Mouse (Mus musculus) limb, embryonic 13.5 days (tissue): ENCODE measurements around the gene Apeh. TPM values are rescaled to one million over a fixed set of nuclear protein-coding genes. Genes with fewer than 3 reads are reported as not detected.

ENCODE experiments used
- ATAC-seq: fragments of 200-750 bp; cut with Nextera tagmentation; 2 replicates; pipeline ENCODE4 v1.8.0; 2017; ENCODE audit warnings: low read depth, moderate number of reproducible peaks, moderate TSS enrichment; ENCODE audit not compliant: low FRiP score
- H3K27ac ChIP-seq: fragments of 300-500 bp; sonication (generic); 2 replicates; pipeline ENCODE4 v1.5.1; 2015; ENCODE audit warnings: inconsistent platforms, mild to moderate bottlenecking, moderate library complexity
- H3K27me3 ChIP-seq: fragments of 300-500 bp; sonication (generic); 2 replicates; pipeline ENCODE4 v1.6.1; 2015; ENCODE audit warnings: mild to moderate bottlenecking, inconsistent platforms
- H3K36me3 ChIP-seq: fragments of 300-500 bp; sonication (generic); 2 replicates; pipeline ENCODE4 v1.6.1; 2015; ENCODE audit warnings: inconsistent platforms, mild to moderate bottlenecking, moderate library complexity
- H3K4me1 ChIP-seq: fragments of 300-500 bp; sonication (generic); 2 replicates; pipeline ENCODE4 v1.6.1; 2015; ENCODE audit warnings: inconsistent platforms
- H3K4me2 ChIP-seq: fragments of 300-500 bp; sonication (generic); replicated peaks from 2 replicates; pipeline ENCODE4 v1.6.1; 2015; ENCODE audit warnings: inconsistent platforms, mild to moderate bottlenecking, moderate library complexity
- H3K4me3 ChIP-seq: fragments of 300-500 bp; sonication (generic); 2 replicates; pipeline ENCODE4 v1.5.1; 2015; ENCODE audit warnings: moderate library complexity, mild to moderate bottlenecking, inconsistent platforms
- H3K9ac ChIP-seq: fragments of 300-500 bp; sonication (generic); 2 replicates; pipeline ENCODE4 v1.6.1; 2015; ENCODE audit warnings: mild to moderate bottlenecking, inconsistent platforms
- H3K9me3 ChIP-seq: fragments of 300-500 bp; sonication (generic); 2 replicates; pipeline ENCODE4 v1.6.1; 2016; ENCODE audit warnings: inconsistent platforms
- WGBS: fragments of 180-500 bp; shearing (Covaris S2); methylation state at CpG from one replicate; pipeline ENCODE4 v1.1.7; 2015; 5-methylcytosine and 5-hydroxymethylcytosine counted together
- polyA plus RNA-seq: library from polyadenylated mRNA; unstranded; fragments of >200 nt; fragmentation: Nextera tagmentation; extraction: Ambion mirVana; gene quantifications from 2 replicates; pipeline ENCODE4 v1.2.1, GENCODE M21; 2015

Gene Apeh
- polyA plus RNA-seq, 1 experiment from 2014 or later: 42.5 TPM

- 6% methylated on average over 3 of the region's 3 CpGs for WGBS
- no peak for ATAC-seq
- peak overlapping the region; percentile 81; the same call in 1 of the 2 replicates for H3K27ac ChIP-seq
Observed at GRCm38 (mm10) chr9:108095518-108095917, 1.1 kb upstream of the Apeh start.

GRCm38 (mm10) chr9:108094998-108095411 lies 599 bp upstream of the Apeh start:
- peak overlapping the region; percentile 99 for H3K4me2 ChIP-seq
- peak overlapping the region; percentile 81; the same call in 1 of the 2 replicates for H3K27ac ChIP-seq
- H3K9me3 ChIP-seq: no peaks in the 10 kb centered on the region
- WGBS: under 1% methylated on average over 16 of the region's 16 CpGs
- peak overlapping the region; percentile 69 for H3K4me3 ChIP-seq
- peaks cover 29% of the 10 kb centered on the region for H3K36me3 ChIP-seq
- H3K9ac ChIP-seq: peak overlapping the region; percentile 83
- peaks cover 29% of the 10 kb centered on the region for H3K4me1 ChIP-seq
- no peaks in the 10 kb centered on the region for H3K27me3 ChIP-seq
- peak; percentile 13 for ATAC-seq

More at GRCm38 (mm10) chr9:108095518-108095917, 1.1 kb upstream of the Apeh start:
- peaks cover 29% of the 10 kb centered on the region for H3K4me1 ChIP-seq
- H3K9me3 ChIP-seq: no peaks in the 10 kb centered on the region
- H3K4me3 ChIP-seq: peak overlapping the region; percentile 69
- peak overlapping the region; percentile 99 for H3K4me2 ChIP-seq
- H3K27me3 ChIP-seq: no peaks in the 10 kb centered on the region
- H3K36me3 ChIP-seq: peaks cover 23% of the 10 kb centered on the region
- peak overlapping the region; percentile 83 for H3K9ac ChIP-seq

- WGBS: 72% methylated on average over 10 of the region's 10 CpGs
Observed at GRCm38 (mm10) chr9:108093586-108093985, 820 bp downstream of the Apeh start.

DNA sequence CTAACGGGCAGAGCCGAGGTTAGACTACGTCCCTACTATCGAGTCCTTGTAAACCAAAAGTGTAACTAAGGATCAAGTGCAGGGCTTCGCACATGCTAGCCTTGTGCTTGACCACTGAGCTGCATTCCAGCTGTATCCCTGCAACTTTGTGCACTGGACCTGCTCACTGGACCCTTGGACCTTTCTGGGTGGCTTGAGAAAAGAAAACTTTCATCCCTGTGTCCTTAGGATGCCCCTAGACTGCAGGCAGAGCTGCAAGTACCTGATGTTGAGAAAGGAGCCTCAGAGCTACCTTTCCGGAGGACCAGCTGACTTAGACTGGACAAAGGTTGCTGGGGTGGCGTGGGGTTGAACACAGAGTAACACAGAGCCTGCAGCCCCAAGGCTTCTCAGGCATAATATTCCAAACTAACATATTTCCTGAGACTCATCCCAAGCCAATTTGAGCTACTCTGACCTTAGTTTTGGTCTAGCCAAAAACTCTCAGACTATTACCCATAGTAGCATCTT lies 3.7 kb downstream of the Apeh start:
- no peaks in the 10 kb centered on the region for H3K27me3 ChIP-seq
- H3K4me2 ChIP-seq: no peak overlapping the region
- WGBS: 92% methylated on average over 7 of the region's 7 CpGs
- H3K9ac ChIP-seq: peak overlapping the region; percentile 19; the same call in 1 of the 2 replicates
- H3K9me3 ChIP-seq: no peaks in the 10 kb centered on the region
- H3K36me3 ChIP-seq: peaks cover 72% of the 10 kb centered on the region
- no peak for ATAC-seq
- H3K27ac ChIP-seq: no peak overlapping the region
- H3K4me1 ChIP-seq: peaks cover 18% of the 10 kb centered on the region
- H3K4me3 ChIP-seq: no peak overlapping the region

More at GRCm38 (mm10) chr9:108093586-108093985, 820 bp downstream of the Apeh start:
- Histone ChIP-seq H3K9ac (peak overlapping the region; percentile 83), H3K27me3 (no peaks in the 10 kb centered on the region), H3K27ac (peak overlapping the region; percentile 81; the same call in 1 of the 2 replicates), H3K4me1 (peaks cover 29% of the 10 kb centered on the region), H3K36me3 (peaks cover 43% of the 10 kb centered on the region), H3K9me3 (no peaks in the 10 kb centered on the region), H3K4me3 (peak overlapping the region; percentile 69), H3K4me2 (peak overlapping the region; percentile 99)
- ATAC-seq: no peak

DNA sequence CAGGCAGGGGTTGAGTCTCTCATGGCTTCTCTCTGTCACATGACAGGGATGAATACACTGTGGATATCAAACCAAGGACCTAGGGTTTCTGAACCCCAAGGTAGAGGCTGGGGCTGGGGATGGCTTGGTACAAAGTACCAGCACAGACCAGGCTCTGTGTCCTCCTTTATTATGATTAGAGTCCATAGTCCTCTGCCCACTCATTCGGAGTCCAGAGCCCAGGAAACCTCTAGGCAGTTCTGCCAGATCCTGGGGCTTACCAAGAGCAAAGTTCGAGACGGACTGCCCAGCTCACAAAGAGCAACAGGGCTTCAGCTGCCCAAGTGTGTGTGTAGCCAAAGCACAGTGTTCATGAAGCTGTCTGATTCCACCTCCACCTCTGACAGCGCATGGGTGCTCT lies 9.1 kb downstream of the Apeh start:
- no peak overlapping the region for H3K27ac ChIP-seq
- peaks cover 8% of the 10 kb centered on the region; the same call in 1 of the 2 replicates for H3K4me1 ChIP-seq
- ATAC-seq: no peak
- peaks cover 45% of the 10 kb centered on the region for H3K27me3 ChIP-seq
- no peak overlapping the region for H3K4me2 ChIP-seq
- WGBS: 96% methylated on average over 4 of the region's 4 CpGs
- H3K4me3 ChIP-seq: no peak overlapping the region
- H3K36me3 ChIP-seq: peaks cover 66% of the 10 kb centered on the region
- no peak overlapping the region for H3K9ac ChIP-seq
- H3K9me3 ChIP-seq: no peaks in the 10 kb centered on the region

GRCm38 (mm10) chr9:108083561-108083960 lies 10.8 kb downstream of the Apeh start:
- H3K4me3 ChIP-seq: no peak overlapping the region
- peaks cover 51% of the 10 kb centered on the region for H3K27me3 ChIP-seq
- no peaks in the 10 kb centered on the region for H3K9me3 ChIP-seq
- H3K36me3 ChIP-seq: peaks cover 49% of the 10 kb centered on the region
- no peak for ATAC-seq
- peaks cover 13% of the 10 kb centered on the region for H3K4me1 ChIP-seq
- no peak overlapping the region for H3K27ac ChIP-seq
- H3K9ac ChIP-seq: no peak overlapping the region
- no peak overlapping the region for H3K4me2 ChIP-seq
- 84% methylated on average over 6 of the region's 6 CpGs for WGBS

GRCm38 (mm10) chr9:108082988-108083431 lies 11.4 kb downstream of the Apeh start, which contains the start of gene Rnf123:
Gene Rnf123, minus strand, starts transcription at chr9:108083346.
- Histone ChIP-seq H3K36me3 (peaks cover 44% of the 10 kb centered on the region), H3K9me3 (no peaks in the 10 kb centered on the region), H3K4me2 (peak within 1 kb of the TSS; percentile 51), H3K27ac (no peak within 1 kb of the TSS), H3K4me1 (peaks cover 19% of the 10 kb centered on the region), H3K4me3 (peak within 1 kb of the TSS; percentile 27), H3K9ac (peak within 1 kb of the TSS; percentile 51), H3K27me3 (peaks cover 51% of the 10 kb centered on the region)
- ATAC-seq: no peak
- 33% methylated on average over 12 of the region's 12 CpGs for WGBS

- H3K4me1 ChIP-seq: peaks cover 23% of the 10 kb centered on the region
- WGBS: 8% methylated on average over 19 of the region's 19 CpGs
- no peak overlapping the region for H3K27ac ChIP-seq
- peak overlapping the region; percentile 27 for H3K4me3 ChIP-seq
- H3K36me3 ChIP-seq: peaks cover 39% of the 10 kb centered on the region
- peaks cover 51% of the 10 kb centered on the region for H3K27me3 ChIP-seq
- ATAC-seq: no peak
- H3K9ac ChIP-seq: peak overlapping the region; percentile 51
- peak overlapping the region; percentile 51 for H3K4me2 ChIP-seq
- no peaks in the 10 kb centered on the region for H3K9me3 ChIP-seq
Observed at GRCm38 (mm10) chr9:108082549-108082948, 11.9 kb downstream of the Apeh start.

- peaks cover 23% of the 10 kb centered on the region for H3K4me1 ChIP-seq
- peak within 1 kb of the TSS; percentile 97 for H3K9ac ChIP-seq
- peaks cover 20% of the 10 kb centered on the region for H3K36me3 ChIP-seq
- no peak for ATAC-seq
- H3K4me2 ChIP-seq: peak within 1 kb of the TSS; percentile 94
- 65% methylated on average over 5 of the region's 5 CpGs for WGBS
- H3K27me3 ChIP-seq: peaks cover 51% of the 10 kb centered on the region
- peak within 1 kb of the TSS; percentile 88 for H3K4me3 ChIP-seq
- H3K27ac ChIP-seq: no peak within 1 kb of the TSS
- H3K9me3 ChIP-seq: no peaks in the 10 kb centered on the region
Observed at GRCm38 (mm10) chr9:108080168-108080567, 14.2 kb downstream of the Apeh start, which contains the start of gene Mst1. Gene Mst1, plus strand, starts transcription at chr9:108080436.

DNA sequence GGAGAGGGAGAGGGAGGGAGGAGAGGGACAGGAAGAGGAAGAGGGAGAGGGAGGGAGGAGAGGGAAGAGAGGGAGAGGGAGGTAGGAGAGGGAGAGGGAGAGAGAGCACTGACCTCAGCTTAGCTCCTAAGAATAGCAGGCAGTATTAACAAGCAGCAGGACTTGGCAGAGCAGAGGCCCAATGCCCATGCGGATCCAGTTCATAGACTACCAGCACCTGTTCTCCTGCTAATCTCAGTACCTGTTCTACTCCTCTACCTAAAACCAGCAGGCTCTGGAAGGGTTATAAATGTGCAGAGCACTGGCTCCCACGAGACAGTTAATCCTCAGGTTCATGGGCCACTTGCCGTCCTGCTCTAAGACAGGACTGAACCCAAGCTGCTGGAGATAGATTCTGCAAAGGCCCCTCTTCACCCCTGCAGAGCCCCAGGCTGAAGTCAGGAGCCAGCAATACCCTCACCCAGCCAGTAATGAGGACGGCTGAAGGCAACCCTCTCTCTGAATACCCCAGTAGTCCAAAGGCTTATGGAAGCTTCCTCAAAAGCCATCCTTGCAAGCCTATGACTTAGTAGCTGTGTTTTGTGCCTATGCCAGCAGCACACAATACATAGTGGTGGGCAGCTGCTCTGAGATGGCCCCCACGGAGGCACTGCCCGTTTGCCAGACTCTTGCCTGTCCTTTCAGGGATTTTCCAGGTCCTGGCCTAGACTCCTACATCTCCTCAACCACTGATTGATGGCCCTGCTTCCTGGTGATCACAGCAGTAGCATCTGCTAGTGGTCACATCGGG lies 21.1 kb downstream of the Apeh start:
- Histone ChIP-seq H3K4me2 (no peak overlapping the region), H3K4me3 (no peak overlapping the region), H3K4me1 (peaks cover 8% of the 10 kb centered on the region), H3K9me3 (no peaks in the 10 kb centered on the region), H3K27ac (no peak overlapping the region), H3K36me3 (peaks cover 40% of the 10 kb centered on the region), H3K9ac (0 out of 2 replicates have a peak overlapping the region, but pooled peaks have one; percentile 36), H3K27me3 (no peaks in the 10 kb centered on the region)
- WGBS: 59% methylated on average over 7 of the region's 7 CpGs
- ATAC-seq: no peak

- no peak for ATAC-seq
- H3K4me3 ChIP-seq: no peak overlapping the region
- peaks cover 42% of the 10 kb centered on the region for H3K36me3 ChIP-seq
- H3K4me1 ChIP-seq: no peaks in the 10 kb centered on the region
- no peak overlapping the region for H3K4me2 ChIP-seq
- H3K27ac ChIP-seq: no peak overlapping the region
- no peaks in the 10 kb centered on the region for H3K27me3 ChIP-seq
- 0 out of 2 replicates have a peak overlapping the region, but pooled peaks have one; percentile 1 for H3K9ac ChIP-seq
- H3K9me3 ChIP-seq: no peaks in the 10 kb centered on the region
- whole genome bisulfite sequencing: 56% methylated on average over 9 of the region's 9 CpGs
Observed at GRCm38 (mm10) chr9:108072481-108072924, 21.9 kb downstream of the Apeh start.

- no peak overlapping the region for H3K4me2 ChIP-seq
- H3K4me3 ChIP-seq: no peak overlapping the region
- 85% methylated on average over 4 of the region's 4 CpGs for WGBS
- ATAC-seq: no peak
- no peak overlapping the region for H3K27ac ChIP-seq
- no peak overlapping the region for H3K9ac ChIP-seq
- no peaks in the 10 kb centered on the region for H3K4me1 ChIP-seq
- H3K27me3 ChIP-seq: no peaks in the 10 kb centered on the region
- H3K36me3 ChIP-seq: peaks cover 43% of the 10 kb centered on the region
- no peaks in the 10 kb centered on the region for H3K9me3 ChIP-seq
Observed at GRCm38 (mm10) chr9:108071801-108072200, 22.6 kb downstream of the Apeh start.
